Mouse (Mus musculus): ENCODE results near the gene Med13. TPM values are rescaled to one million over a fixed set of nuclear protein-coding genes. Genes with fewer than 3 reads are reported as not detected.

Gene Med13
- polyA plus RNA-seq, 1 experiment from 2014 or later, result 14.9 TPM

Other genes starting within 250 kb of the Med13 start
- gene Brip1, start 156.4 kb downstream of the Med13 start, polyA plus RNA-seq (2014; fragmentation: Nextera tagmentation; extraction: Ambion mirVana), result 9.7 and 14.8 TPM in 2 replicates
- 21.7 and 35.7 TPM in 2 replicates for gene Ints2, start 100.0 kb downstream of the Med13 start, polyA plus RNA-seq (2014; fragmentation: Nextera tagmentation; extraction: Ambion mirVana)
- 33.0 and 39.0 TPM in 2 replicates for gene Rnft1, start 127.1 kb upstream of the Med13 start, polyA plus RNA-seq (2014; fragmentation: Nextera tagmentation; extraction: Ambion mirVana)
- gene Rps6kb1, start 187.2 kb upstream of the Med13 start, polyA plus RNA-seq (2014; fragmentation: Nextera tagmentation; extraction: Ambion mirVana), result 46.0 and 56.1 TPM in 2 replicates
- gene Tubd1, start 187.4 kb upstream of the Med13 start, polyA plus RNA-seq (2014; fragmentation: Nextera tagmentation; extraction: Ambion mirVana), result 11.3 and 13.4 TPM in 2 replicates